Mouse (Mus musculus): ENCODE results near the gene A1cf. TPM values are rescaled to one million over a fixed set of nuclear protein-coding genes. Genes with fewer than 3 reads are reported as not detected.

Gene A1cf
- 0.45 TPM for polyA plus RNA-seq (2017; shearing (Covaris generic))

GRCm38 (mm10) chr19:31868521-31868920 is at the start of gene A1cf:
Gene A1cf (plus strand): TSS chr19:31868764.

Other genes starting within 250 kb of the A1cf start
- 0.12 TPM for gene Prkg1, start 103.7 kb upstream of the A1cf start, polyA plus RNA-seq (2017; shearing (Covaris generic))
- gene Asah2, start 239.4 kb downstream of the A1cf start, polyA plus RNA-seq (2017; shearing (Covaris generic)): 0.43 TPM